Mouse (Mus musculus) forelimb bud, embryonic 11.5 days (tissue): ENCODE measurements around the gene Snx27.

Source experiments
- DNase-seq: peaks from one replicate; pipeline ENCODE4 v3.0.0-alpha.2; 2012; ENCODE audit warnings: low read depth, low spot score

The Snx27 gene

DNA sequence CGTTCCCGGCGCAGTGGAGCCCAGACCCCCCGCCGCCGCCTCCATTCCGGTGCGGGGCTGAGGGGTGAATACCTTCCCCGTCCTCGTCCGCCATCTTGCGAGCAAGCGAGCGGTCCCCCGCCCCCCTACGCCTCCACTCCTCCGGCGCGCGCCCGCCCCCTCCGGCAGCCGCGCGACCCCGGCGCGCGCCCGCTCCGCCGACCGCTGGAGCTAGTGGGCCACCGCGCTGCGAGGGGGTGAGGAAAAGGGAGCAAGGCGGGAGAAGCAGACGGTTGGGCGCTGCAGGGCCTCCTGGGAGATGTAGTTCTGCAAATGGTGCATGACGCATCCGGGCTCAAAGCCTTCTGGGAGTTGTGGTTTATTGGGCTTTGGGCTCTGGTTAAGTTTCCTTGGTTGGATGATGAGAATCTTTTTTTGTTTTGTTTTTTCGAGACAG lies at the start of gene Snx27:
Snx27 (minus strand) TSS at position 261 of the 436 bp plus-strand sequence.
- peak; percentile 94 for DNase-seq

- no peak for DNase-seq
Observed at GRCm38 (mm10) chr3:94629876-94630275, 47.4 kb upstream of the Snx27 start.

GRCm38 (mm10) chr3:94628712-94629111 lies 46.2 kb upstream of the Snx27 start:
- no peak for DNase-seq

DNA sequence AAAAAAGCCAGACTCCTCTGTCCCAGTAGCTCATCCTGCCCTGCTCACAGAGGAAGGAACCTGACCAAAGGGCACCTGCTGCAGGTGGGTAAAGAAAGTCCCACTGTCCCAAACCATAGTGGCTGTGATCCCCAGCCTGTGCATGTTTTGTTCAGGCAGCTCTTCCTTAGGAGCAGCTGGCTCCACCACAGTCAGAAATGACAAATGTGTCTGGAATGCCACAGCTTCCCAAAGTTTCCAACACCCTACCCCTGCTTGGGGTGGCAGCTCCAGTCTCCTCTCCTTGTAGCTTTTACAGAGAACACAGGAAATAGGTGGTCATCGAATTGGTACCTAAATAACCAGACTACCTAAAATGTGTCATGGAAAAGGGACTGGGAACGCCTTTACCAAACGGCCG lies 41.8 kb upstream of the Snx27 start:
- no peak for DNase-seq

- no peak for DNase-seq
Observed at GRCm38 (mm10) chr3:94622550-94622949, 40.0 kb upstream of the Snx27 start.

DNA sequence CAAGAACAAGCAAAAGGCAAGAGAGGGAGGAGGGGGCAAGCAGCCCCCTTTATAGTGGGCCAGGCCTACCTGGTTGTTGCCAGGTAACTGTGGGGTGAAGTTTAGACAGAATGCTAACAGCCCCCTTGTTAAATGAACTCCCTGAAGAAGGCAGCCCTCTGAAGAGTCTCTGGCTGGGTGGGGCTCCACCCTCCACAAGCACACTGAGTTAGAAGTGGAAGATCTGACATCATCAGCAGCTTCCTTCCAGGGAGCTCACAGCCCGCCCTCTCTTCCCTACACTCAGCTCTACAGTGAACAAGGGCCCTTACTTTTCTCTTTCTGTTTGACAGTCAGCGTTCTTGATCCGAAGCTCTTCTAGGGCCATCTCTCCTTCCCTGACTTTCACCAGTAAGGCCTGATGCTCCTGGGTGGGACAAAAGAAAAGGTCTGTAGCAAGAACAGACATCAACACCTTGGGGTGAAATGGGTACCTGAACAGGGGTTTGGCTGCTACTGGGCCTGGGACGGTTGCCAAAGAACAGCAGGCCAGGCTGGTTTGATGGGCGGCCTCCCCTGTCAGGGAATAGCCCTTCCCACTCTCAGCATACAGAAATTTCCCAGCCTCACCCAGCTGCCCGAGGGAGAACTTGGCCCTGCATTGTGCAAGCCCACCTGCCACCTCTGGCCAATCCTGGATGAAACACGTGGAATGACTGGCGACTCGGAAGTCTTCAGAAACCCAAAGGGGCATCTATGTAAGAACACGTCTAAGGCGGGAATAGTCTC lies 39.4 kb upstream of the Snx27 start:
- no peak for DNase-seq

GRCm38 (mm10) chr3:94616717-94617116 lies 34.2 kb upstream of the Snx27 start:
- peak; percentile 21 for DNase-seq

DNA sequence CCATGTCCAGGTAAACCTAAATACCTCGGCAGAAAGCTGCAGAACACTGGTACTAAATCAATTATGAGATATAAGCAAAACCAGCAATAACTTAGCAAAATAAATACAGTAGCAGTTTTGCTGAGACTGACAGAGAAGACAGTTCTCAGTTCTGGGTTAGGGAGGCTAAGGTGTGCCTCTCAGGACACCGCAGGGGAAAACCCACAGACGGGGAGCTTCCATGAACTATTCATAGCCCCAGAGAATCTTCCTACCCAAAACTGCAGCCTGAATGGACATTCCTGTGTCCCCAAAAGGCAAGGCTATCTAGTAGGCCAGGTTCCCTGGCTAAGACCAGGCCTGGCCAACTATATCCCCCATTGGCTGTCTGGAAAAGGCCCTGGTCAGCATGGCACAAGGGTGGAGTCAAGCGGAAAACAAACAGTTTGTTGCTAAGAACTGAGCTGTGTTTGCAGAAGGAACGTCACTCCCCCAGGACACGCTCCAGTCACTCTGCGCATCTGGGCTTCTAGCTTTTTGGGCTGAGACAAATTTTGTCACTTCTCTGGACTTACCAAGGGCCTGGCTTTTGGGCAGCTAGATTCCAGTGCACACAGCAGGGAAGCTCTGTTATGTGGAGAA lies 30.9 kb upstream of the Snx27 start:
- DNase-seq = no peak

- no peak for DNase-seq
Observed at GRCm38 (mm10) chr3:94612274-94612673, 29.8 kb upstream of the Snx27 start.

GRCm38 (mm10) chr3:94611834-94612233 lies 29.3 kb upstream of the Snx27 start:
- no peak for DNase-seq

DNA sequence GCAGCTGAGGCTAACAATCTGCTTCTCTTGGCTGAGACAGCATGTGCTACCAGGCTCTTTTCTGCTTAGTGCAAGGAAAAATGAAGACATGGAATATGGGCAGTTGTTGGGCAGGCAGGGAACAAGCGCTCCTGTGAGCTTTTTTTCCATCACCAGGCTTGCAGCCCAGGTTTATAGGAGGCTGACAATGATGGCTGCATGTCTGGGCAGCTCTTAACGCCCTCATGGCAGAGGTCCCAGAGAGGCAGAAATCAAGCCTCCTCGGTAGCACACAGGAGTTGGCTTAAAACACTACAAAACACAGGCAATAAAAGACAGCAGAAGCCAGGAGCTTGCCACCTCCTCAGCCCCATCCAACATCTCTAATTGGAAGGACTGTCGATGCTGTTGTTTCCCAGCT lies 28.8 kb upstream of the Snx27 start:
- DNase-seq = no peak

DNA sequence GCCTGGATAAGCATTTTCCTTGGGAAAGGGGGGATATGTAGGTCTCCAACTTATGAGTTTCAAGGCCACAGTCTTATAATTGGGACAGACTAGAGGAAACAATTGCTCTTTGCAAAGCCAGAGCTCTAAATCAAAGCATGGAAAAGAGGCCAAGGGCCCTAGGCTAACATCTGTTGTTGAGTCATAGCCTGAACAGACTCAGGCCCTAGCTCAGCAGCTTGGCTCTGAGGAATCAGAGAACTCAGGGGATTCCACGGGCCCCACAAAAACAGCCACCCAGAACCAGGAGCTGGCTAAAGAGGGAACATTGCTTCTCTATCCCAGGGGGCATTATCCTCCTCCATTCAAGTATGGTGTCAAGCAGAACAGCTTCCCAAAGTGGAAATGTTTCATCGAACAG lies 28.1 kb upstream of the Snx27 start:
- no peak for DNase-seq

- DNase-seq = no peak
Observed at GRCm38 (mm10) chr3:94609621-94610020, 27.1 kb upstream of the Snx27 start.

- peak; percentile 47 for DNase-seq
Observed at GRCm38 (mm10) chr3:94601959-94602358, 19.4 kb upstream of the Snx27 start.

DNA sequence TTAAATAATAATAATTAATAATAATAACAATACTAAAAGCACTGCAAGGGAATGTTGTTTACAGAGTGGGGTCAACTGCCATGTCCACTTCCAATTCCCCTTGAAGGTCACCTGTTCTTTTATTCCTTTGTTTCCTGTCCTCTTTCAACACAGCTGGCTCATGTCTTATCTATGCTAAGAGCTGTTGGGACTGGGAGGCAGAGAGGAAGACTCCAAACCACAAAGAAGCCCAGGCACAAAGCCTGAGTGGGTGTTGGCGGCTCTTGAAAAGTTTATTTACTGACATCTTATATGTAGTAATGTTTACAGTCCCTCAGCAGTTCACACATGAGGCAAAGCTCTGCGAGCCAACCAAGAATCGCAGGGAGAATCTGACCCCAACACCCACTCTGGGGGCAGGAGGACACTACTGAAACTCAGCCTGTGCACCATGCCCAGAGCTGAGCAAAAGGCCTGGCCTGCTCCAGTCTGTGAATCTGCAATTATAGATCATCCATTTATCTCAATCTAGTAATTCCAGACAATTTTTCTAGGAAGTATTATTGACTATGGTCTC lies 14.8 kb upstream of the Snx27 start:
- DNase-seq = no peak

- no peak for DNase-seq
Observed at GRCm38 (mm10) chr3:94595871-94596287, 13.4 kb upstream of the Snx27 start.

DNA sequence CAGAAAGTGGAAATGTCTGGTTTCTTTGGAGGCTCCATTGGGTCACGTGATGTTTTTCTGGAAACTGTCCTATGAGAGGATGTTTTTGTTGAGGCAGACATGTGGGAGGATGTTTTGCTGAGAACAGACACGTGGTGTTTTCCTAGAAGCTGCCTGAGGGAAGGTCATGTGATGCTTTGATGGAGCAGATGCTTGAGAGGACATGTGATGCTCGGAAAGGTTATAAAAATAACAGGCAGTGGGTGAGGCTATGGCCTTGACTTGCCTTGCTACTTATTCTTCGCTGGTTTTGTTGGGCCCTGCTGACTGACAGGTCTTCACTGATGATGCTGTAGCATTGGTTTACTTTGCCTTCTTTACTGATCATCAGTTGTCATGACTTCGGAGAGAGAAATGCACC lies 8.6 kb upstream of the Snx27 start:
- no peak for DNase-seq

DNA sequence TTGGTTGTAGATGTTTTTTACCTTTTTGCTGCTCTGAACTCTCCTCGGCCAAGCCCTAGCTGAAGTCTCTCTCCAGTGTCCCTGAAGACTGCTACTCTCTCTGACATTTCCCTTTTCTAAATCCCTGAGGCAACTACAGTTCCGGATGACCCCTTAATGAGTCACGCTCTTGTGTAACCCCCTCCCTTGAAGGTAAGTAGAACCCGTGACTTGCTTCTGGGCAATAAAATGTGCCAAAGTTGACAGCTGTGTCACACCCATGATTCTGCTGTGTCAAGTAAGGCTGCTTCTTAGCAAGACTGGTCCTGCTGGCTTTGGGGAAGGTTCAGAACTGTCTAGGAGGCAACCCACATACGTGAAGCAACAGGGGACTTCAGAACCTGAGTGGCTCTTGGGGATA lies 5.4 kb upstream of the Snx27 start:
- DNase-seq = no peak

DNA sequence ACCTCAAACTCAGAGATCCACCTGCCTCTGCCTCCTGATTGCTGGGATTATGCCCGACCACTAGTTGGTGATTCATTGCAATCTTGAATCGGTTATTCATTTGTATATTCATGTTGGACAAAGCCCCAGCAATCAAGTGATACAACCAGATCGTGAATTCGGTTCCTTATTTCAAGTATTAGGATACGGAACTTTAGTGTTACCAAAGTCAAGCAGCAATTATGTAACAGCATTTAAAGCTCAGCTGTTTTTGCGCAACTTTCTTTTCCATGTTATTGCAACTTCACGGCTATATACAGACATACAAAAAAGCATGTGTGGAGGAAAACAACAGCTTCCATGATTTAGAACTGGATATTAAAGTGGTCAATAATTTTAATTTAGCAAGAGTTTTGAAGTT lies 428 bp upstream of the Snx27 start:
- DNase-seq = no peak

- DNase-seq = peak; percentile 20
Observed at GRCm38 (mm10) chr3:94581793-94582455, 592 bp downstream of the Snx27 start.

- no peak for DNase-seq
Observed at GRCm38 (mm10) chr3:94581138-94581780, 1.3 kb downstream of the Snx27 start.

DNA sequence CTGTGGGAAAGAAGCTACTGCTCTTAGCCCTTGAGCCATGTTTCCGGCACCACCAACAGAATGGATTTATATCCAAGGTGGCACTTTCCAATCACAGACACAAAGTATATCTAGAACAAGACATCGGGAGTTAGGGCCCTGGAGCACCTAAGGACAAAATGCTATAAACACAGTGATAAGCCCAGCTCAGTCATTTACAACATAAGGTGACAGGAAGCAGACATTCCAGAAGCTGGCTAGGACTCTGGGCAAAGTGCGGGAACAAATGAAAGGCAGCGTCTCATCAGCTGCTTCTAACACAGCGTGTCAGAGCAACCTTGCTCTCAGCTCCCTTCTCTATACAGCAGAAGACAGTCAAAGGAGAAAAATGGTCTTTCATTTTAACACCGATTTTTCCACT lies 8.0 kb downstream of the Snx27 start:
- DNase-seq = no peak
